Mouse (Mus musculus): Measurements from ENCODE around the gene Qrich1. TPM values are rescaled to one million over a fixed set of nuclear protein-coding genes. Genes with fewer than 3 reads are reported as not detected.

Gene Qrich1
- polyA plus RNA-seq, 1 experiment, result 145 TPM

DNA sequence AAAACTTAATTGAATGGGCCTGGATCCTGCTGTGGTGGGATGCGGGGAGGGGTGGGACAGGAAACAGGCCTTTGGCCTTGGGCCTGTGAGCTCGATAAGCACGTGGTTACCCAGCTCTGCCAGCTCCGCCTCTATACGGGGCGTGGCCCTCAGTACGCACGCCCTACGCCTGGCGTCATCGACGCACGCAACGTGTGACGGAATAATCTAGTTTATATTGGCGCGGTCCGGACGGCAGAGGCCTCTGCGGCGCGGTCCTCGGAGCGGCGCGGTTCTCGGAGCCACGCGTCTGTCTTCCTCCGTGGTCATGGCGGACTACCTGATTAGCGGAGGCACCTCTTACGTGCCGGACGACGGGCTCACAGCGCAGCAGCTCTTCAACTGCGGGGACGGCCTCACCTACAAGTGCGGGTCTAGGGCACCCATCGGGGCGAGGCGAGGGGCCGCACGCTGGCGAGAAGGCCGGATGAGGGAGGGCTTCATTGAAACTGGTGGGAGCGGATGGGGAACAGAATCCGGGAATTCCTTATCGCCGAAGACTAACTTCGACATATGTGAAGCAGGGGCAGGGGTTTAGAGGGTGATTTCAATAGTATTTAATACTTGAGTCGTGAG is 43.7 kb downstream of the Qrich1 start, which contains the start of gene Impdh2:
Gene Impdh2, plus strand, starts transcription at position 60 of the 615 bp plus-strand sequence.
- H3K9ac ChIP-seq (ENCODE audit: low read depth, poor library complexity, severe bottlenecking), result peak within 1 kb of the TSS; percentile 88
- H3K36me3 ChIP-seq (ENCODE audit: control insufficient read depth, insufficient read depth, low read length, poor library complexity, severe bottlenecking), result peaks cover 72% of the 10 kb centered on the region
- no peaks in the 10 kb centered on the region for H3K27me3 ChIP-seq (ENCODE audit: control insufficient read depth, insufficient read depth, low read length, poor library complexity, severe bottlenecking)
- H3K27ac ChIP-seq (ENCODE audit: insufficient read depth, low read length), result peak within 1 kb of the TSS; percentile 3; the same call in 1 of the 2 replicates
- TF ChIP-seq CTCF (IDR thresholded peaks at IDR 0.05; ENCODE audit: low read depth, low read length) (no peak), POLR2A (IDR thresholded peaks at IDR 0.05; ENCODE audit: insufficient read depth, low read length) (peak; percentile 80), EP300 (IDR thresholded peaks at IDR 0.05; ENCODE audit: insufficient read depth, low read depth, low read length) (peak; percentile 62; the same call in 1 of the 2 replicates)
- H3K4me1 ChIP-seq (ENCODE audit: control insufficient read depth, insufficient read depth, low read length), result no peaks in the 10 kb centered on the region
- H3K9me3 ChIP-seq (replicated peaks; ENCODE audit: control insufficient read depth, insufficient read depth, low read length, poor library complexity, severe bottlenecking), result no peaks in the 10 kb centered on the region
- H3K4me3 ChIP-seq (ENCODE audit: low read depth, low read length), result peak within 1 kb of the TSS; percentile 100

DNA sequence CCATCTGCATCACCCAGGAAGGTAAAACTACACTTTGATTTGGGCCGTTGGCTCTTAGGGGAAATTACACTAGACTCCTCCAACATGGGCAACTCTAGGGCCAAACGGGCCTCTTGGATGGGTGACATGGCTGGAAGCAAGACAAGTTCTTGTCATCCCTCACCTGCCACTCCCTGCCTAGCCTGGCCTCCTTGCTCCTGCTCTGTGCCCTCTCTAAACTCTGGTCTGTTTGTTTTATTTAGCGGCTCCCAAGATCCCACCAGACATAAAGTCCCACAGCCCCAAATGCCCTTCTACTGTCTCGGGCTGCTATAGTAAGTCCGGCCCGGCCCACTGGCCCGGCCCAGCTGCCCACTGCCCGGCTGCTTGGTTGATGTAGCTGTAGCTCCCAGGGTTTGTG is 47.1 kb downstream of the Qrich1 start:
- TF ChIP-seq CTCF (IDR thresholded peaks at IDR 0.05; ENCODE audit: low read depth, low read length), result no peak
- TF ChIP-seq EP300 (IDR thresholded peaks at IDR 0.05; ENCODE audit: insufficient read depth, low read depth, low read length), result no peak
- TF ChIP-seq POLR2A (IDR thresholded peaks at IDR 0.05; ENCODE audit: insufficient read depth, low read length), result no peak
- H3K36me3 ChIP-seq (ENCODE audit: control insufficient read depth, insufficient read depth, low read length, poor library complexity, severe bottlenecking), result peaks cover 49% of the 10 kb centered on the region
- no peak overlapping the region for H3K27ac ChIP-seq (ENCODE audit: insufficient read depth, low read length)
- no peaks in the 10 kb centered on the region for H3K4me1 ChIP-seq (ENCODE audit: control insufficient read depth, insufficient read depth, low read length)
- no peaks in the 10 kb centered on the region for H3K9me3 ChIP-seq (replicated peaks; ENCODE audit: control insufficient read depth, insufficient read depth, low read length, poor library complexity, severe bottlenecking)
- no peaks in the 10 kb centered on the region for H3K27me3 ChIP-seq (ENCODE audit: control insufficient read depth, insufficient read depth, low read length, poor library complexity, severe bottlenecking)
- H3K9ac ChIP-seq (ENCODE audit: low read depth, poor library complexity, severe bottlenecking), result no peak overlapping the region
- H3K4me3 ChIP-seq (ENCODE audit: low read depth, low read length), result no peak overlapping the region

DNA sequence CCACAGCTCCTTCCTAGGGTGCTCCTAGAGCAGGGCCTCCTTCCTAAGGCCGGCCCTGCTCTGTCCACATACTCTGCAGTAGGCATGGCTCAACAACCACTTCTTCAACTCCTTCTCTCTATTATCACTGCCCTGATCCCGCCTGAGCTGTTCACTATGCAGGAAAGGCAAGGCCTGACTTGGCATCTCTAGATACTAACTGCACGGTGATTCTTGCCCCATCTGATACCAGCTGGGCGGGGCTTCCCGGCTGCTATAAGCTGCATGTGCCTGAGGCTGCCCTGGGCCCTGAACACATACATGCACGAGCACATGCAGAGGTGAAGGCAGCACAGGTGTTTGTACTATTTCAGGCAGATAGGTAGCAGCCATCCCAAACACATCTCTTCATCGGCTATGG is 47.5 kb downstream of the Qrich1 start:
- peaks cover 44% of the 10 kb centered on the region for H3K36me3 ChIP-seq (ENCODE audit: control insufficient read depth, insufficient read depth, low read length, poor library complexity, severe bottlenecking)
- no peak overlapping the region for H3K27ac ChIP-seq (ENCODE audit: insufficient read depth, low read length)
- no peak overlapping the region for H3K4me3 ChIP-seq (ENCODE audit: low read depth, low read length)
- H3K27me3 ChIP-seq (ENCODE audit: control insufficient read depth, insufficient read depth, low read length, poor library complexity, severe bottlenecking), result no peaks in the 10 kb centered on the region
- no peaks in the 10 kb centered on the region for H3K9me3 ChIP-seq (replicated peaks; ENCODE audit: control insufficient read depth, insufficient read depth, low read length, poor library complexity, severe bottlenecking)
- H3K4me1 ChIP-seq (ENCODE audit: control insufficient read depth, insufficient read depth, low read length), result no peaks in the 10 kb centered on the region
- no peak overlapping the region for H3K9ac ChIP-seq (ENCODE audit: low read depth, poor library complexity, severe bottlenecking)
- no peak for TF ChIP-seq POLR2A (IDR thresholded peaks at IDR 0.05; ENCODE audit: insufficient read depth, low read length)
- TF ChIP-seq EP300 (IDR thresholded peaks at IDR 0.05; ENCODE audit: insufficient read depth, low read depth, low read length), result no peak
- TF ChIP-seq CTCF (IDR thresholded peaks at IDR 0.05; ENCODE audit: low read depth, low read length), result no peak

DNA sequence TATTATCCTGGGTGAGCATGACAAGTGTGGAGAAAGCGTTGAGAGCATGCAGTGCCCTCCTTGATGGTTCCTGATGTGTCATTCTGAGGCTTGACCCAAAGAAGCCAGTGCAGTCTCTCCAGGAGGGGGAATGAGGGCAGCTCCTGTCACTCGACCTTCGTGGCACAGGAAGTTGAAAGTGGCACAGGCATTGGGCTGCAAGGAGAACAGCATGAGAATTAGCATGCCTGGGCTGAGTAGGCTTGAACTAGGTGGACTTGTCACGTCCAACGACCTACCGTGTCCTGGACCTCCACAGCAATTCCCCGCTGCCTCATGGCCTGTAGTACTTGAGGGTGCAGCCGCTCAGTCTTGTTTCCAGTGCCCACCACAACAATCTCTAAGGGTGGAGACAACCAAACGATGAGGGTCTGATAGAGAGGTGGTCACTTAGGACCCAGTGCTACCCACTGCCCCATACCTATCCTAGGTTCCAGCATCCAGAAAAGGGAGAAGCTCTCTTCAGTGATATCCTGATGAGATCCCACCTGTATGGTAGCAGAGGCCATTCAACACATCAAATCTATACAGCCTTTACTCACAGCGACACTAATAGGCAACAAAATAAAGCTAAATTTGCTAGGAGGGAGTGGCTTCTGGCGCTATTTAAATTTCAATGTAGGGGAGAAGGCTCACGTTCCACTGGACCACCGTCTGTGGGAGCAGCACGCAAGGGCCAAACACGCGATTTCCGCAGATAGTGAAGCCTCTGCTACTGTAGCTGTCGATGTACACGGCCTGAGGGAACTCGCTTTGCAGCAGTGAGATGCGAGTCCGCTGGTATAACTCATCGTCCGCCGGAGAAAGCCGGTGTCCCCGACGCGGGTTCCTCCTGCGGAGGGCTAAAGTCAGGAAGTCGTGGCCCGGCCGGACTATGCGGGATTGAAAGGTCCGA is 49.5 kb downstream of the Qrich1 start:
- no peaks in the 10 kb centered on the region for H3K4me1 ChIP-seq (ENCODE audit: control insufficient read depth, insufficient read depth, low read length)
- TF ChIP-seq CTCF (IDR thresholded peaks at IDR 0.05; ENCODE audit: low read depth, low read length) (no peak), EP300 (IDR thresholded peaks at IDR 0.05; ENCODE audit: insufficient read depth, low read depth, low read length) (no peak), POLR2A (IDR thresholded peaks at IDR 0.05; ENCODE audit: insufficient read depth, low read length) (no peak)
- no peaks in the 10 kb centered on the region for H3K9me3 ChIP-seq (replicated peaks; ENCODE audit: control insufficient read depth, insufficient read depth, low read length, poor library complexity, severe bottlenecking)
- H3K27ac ChIP-seq (ENCODE audit: insufficient read depth, low read length), result peak overlapping the region; percentile 54
- H3K36me3 ChIP-seq (ENCODE audit: control insufficient read depth, insufficient read depth, low read length, poor library complexity, severe bottlenecking), result peaks cover 39% of the 10 kb centered on the region
- H3K9ac ChIP-seq (ENCODE audit: low read depth, poor library complexity, severe bottlenecking), result peak overlapping the region; percentile 69
- peak overlapping the region; percentile 85 for H3K4me3 ChIP-seq (ENCODE audit: low read depth, low read length)
- H3K27me3 ChIP-seq (ENCODE audit: control insufficient read depth, insufficient read depth, low read length, poor library complexity, severe bottlenecking), result no peaks in the 10 kb centered on the region

DNA sequence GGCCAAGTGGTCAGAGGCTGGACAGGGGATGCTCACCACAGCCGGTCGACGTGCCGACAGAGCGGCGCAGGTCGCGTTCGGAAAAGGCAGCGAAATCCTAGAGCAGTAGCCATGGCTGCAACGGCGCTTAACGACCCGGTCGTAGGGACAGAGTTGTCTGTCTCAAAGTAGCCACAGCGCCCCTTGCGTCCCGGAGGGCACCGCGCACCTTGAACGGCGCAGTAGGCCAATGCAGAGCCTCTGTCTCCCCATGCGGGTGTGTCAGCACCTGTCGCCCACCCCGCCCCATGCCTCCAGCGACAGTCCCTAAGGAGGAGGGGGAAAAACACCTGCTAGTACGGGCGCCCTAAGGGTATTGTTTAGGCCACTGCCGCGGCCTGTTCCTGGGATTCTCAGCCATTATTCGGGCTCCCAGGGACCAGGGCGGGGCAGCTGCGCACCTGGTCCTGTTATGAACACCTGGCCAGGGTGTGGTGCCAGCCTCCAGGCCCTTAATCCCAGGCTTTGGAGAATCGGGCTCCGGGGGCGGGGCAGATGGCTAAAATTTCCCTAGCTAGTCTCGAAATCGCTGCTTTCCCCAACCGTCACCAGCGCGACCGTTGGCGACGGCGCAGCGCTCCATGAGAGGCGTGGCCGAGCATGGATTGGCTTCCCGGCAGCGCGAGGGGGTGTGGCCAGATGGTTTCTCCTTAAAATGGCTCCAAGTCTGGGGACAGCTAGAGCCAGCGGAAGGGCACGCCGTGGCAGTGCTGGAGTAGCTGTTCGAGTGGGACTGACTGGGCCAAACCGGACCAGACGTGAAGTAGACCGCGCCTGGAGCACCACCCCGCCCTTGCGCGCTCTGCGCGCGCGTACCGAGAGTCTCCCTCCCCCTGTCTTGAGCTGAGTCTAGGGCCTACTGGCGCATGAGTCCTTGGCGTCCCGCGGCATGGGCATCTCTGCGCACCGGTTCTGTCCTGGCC is 50.5 kb downstream of the Qrich1 start, which contains the start of gene Ndufaf3:
Gene Ndufaf3, minus strand, starts transcription at position 620 of the 962 bp plus-strand sequence.
- no peaks in the 10 kb centered on the region for H3K4me1 ChIP-seq (ENCODE audit: control insufficient read depth, insufficient read depth, low read length)
- peaks cover 35% of the 10 kb centered on the region for H3K36me3 ChIP-seq (ENCODE audit: control insufficient read depth, insufficient read depth, low read length, poor library complexity, severe bottlenecking)
- TF ChIP-seq EP300 (IDR thresholded peaks at IDR 0.05; ENCODE audit: insufficient read depth, low read depth, low read length), result peak; percentile 87
- peak; percentile 97 for TF ChIP-seq POLR2A (IDR thresholded peaks at IDR 0.05; ENCODE audit: insufficient read depth, low read length)
- peak; percentile 88 for TF ChIP-seq CTCF (IDR thresholded peaks at IDR 0.05; ENCODE audit: low read depth, low read length)
- H3K9me3 ChIP-seq (replicated peaks; ENCODE audit: control insufficient read depth, insufficient read depth, low read length, poor library complexity, severe bottlenecking), result no peaks in the 10 kb centered on the region
- no peaks in the 10 kb centered on the region for H3K27me3 ChIP-seq (ENCODE audit: control insufficient read depth, insufficient read depth, low read length, poor library complexity, severe bottlenecking)
- H3K9ac ChIP-seq (ENCODE audit: low read depth, poor library complexity, severe bottlenecking), result peak within 1 kb of the TSS; percentile 69
- peak within 1 kb of the TSS; percentile 85 for H3K4me3 ChIP-seq (ENCODE audit: low read depth, low read length)
- H3K27ac ChIP-seq (ENCODE audit: insufficient read depth, low read length), result peak within 1 kb of the TSS; percentile 91
